Mouse (Mus musculus): ENCODE results near the gene Eif3d. TPM values are rescaled to one million over a fixed set of nuclear protein-coding genes. Genes with fewer than 3 reads are reported as not detected.

Eif3d gene
- total RNA-seq, 1 experiment = 419 TPM

- peak; percentile 99 for DNase-seq (ENCODE audit: low read depth, low spot score)
- H3K4me1 ChIP-seq (ENCODE audit: control insufficient read depth in 2 of 2, insufficient read depth in 2 of 2, low read length in 2 of 2, poor library complexity in 1 of 2) = peaks cover 0 to 6% of the 10 kb centered on the region in 2 experiments; a peak in 1 of 4 replicates
- no peaks in the 10 kb centered on the region for H3K9me3 ChIP-seq (ENCODE audit: control insufficient read depth, insufficient read depth, low read depth, low read length)
- peaks cover 24% of the 10 kb centered on the region for H3K36me3 ChIP-seq (ENCODE audit: control insufficient read depth, insufficient read depth, low read length, poor library complexity, severe bottlenecking)
- in situ Hi-C loops (cut with MboI; ENCODE audit: low sequenced_read_pairs in 2 of 2, unreplicated experiment in 2 of 2) = no loop called here
- H3K4me3 ChIP-seq (ENCODE audit: insufficient read depth in 1 of 2, low read depth in 1 of 2, low read length in 2 of 2, poor library complexity in 1 of 2, severe bottlenecking in 1 of 2) = peak within 1 kb of the TSS; percentile 71 to 86
- peak within 1 kb of the TSS; percentile 87 for H3K9ac ChIP-seq (ENCODE audit: insufficient read depth, low read depth, low read length, poor library complexity, severe bottlenecking)
- H3K27ac ChIP-seq (ENCODE audit: insufficient read depth, low read depth, low read length, poor library complexity, severe bottlenecking) = peak within 1 kb of the TSS; percentile 51; the same call in 1 of the 2 replicates
- no peak for TF ChIP-seq ZNF384 (IDR thresholded peaks at IDR 0.05; ENCODE audit: low read depth, low read length)
- TF ChIP-seq MAFK (IDR thresholded peaks at IDR 0.05; ENCODE audit: insufficient read depth, low read depth, low read length) = no peak
- TF ChIP-seq ZC3H11A (IDR thresholded peaks at IDR 0.05; ENCODE audit: borderline replicate concordance, low read depth, low read length) = no peak
- TF ChIP-seq HCFC1 (IDR thresholded peaks at IDR 0.05; ENCODE audit: borderline replicate concordance, insufficient read depth, low read length) = peak; percentile 76; the same call in 1 of the 2 replicates
- no peak for TF ChIP-seq CHD2 (IDR thresholded peaks at IDR 0.05; ENCODE audit: low read depth, low read length)
These were observed 41.8 kb downstream of the Eif3d start, which contains the start of gene Txn2 for GRCm38 (mm10) chr15:77928673-77929331. Gene Txn2, minus strand, starts transcription at chr15:77929006.

- no peak for TF ChIP-seq MAFK (IDR thresholded peaks at IDR 0.05; ENCODE audit: insufficient read depth, low read depth, low read length)
- TF ChIP-seq ZNF384 (IDR thresholded peaks at IDR 0.05; ENCODE audit: low read depth, low read length) = no peak
- TF ChIP-seq HCFC1 (IDR thresholded peaks at IDR 0.05; ENCODE audit: borderline replicate concordance, insufficient read depth, low read length) = no peak
- no peak for TF ChIP-seq CHD2 (IDR thresholded peaks at IDR 0.05; ENCODE audit: low read depth, low read length)
- no peak for TF ChIP-seq ZC3H11A (IDR thresholded peaks at IDR 0.05; ENCODE audit: borderline replicate concordance, low read depth, low read length)
- in situ Hi-C loops (cut with MboI; ENCODE audit: low sequenced_read_pairs in 2 of 2, unreplicated experiment in 2 of 2) = no loop called here
- Histone ChIP-seq H3K4me1 (ENCODE audit: control insufficient read depth in 2 of 2, insufficient read depth in 2 of 2, low read length in 2 of 2, poor library complexity in 1 of 2) (peaks cover 0 to 6% of the 10 kb centered on the region in 2 experiments; a peak in 1 of 4 replicates), H3K4me3 (ENCODE audit: insufficient read depth in 1 of 2, low read depth in 1 of 2, low read length in 2 of 2, poor library complexity in 1 of 2, severe bottlenecking in 1 of 2) (peak overlapping the region; percentile 71 to 86), H3K27ac (ENCODE audit: insufficient read depth, low read depth, low read length, poor library complexity, severe bottlenecking) (no peak overlapping the region), H3K9ac (ENCODE audit: insufficient read depth, low read depth, low read length, poor library complexity, severe bottlenecking) (peak overlapping the region; percentile 87), H3K9me3 (ENCODE audit: control insufficient read depth, insufficient read depth, low read depth, low read length) (no peaks in the 10 kb centered on the region), H3K36me3 (ENCODE audit: control insufficient read depth, insufficient read depth, low read length, poor library complexity, severe bottlenecking) (peaks cover 28% of the 10 kb centered on the region)
- DNase-seq (ENCODE audit: low read depth, low spot score) = no peak
These were observed 42.5 kb downstream of the Eif3d start for GRCm38 (mm10) chr15:77928091-77928490.

GRCm38 (mm10) chr15:77926921-77927320 is 43.7 kb downstream of the Eif3d start:
- TF ChIP-seq HCFC1 (IDR thresholded peaks at IDR 0.05; ENCODE audit: borderline replicate concordance, insufficient read depth, low read length) (no peak), ZNF384 (IDR thresholded peaks at IDR 0.05; ENCODE audit: low read depth, low read length) (no peak), CHD2 (IDR thresholded peaks at IDR 0.05; ENCODE audit: low read depth, low read length) (no peak), ZC3H11A (IDR thresholded peaks at IDR 0.05; ENCODE audit: borderline replicate concordance, low read depth, low read length) (no peak), MAFK (IDR thresholded peaks at IDR 0.05; ENCODE audit: insufficient read depth, low read depth, low read length) (no peak)
- Histone ChIP-seq H3K9ac (ENCODE audit: insufficient read depth, low read depth, low read length, poor library complexity, severe bottlenecking) (no peak overlapping the region), H3K4me3 (ENCODE audit: insufficient read depth in 1 of 2, low read depth in 1 of 2, low read length in 2 of 2, poor library complexity in 1 of 2, severe bottlenecking in 1 of 2) (no peak overlapping the region), H3K27ac (ENCODE audit: insufficient read depth, low read depth, low read length, poor library complexity, severe bottlenecking) (no peak overlapping the region), H3K4me1 (ENCODE audit: control insufficient read depth in 2 of 2, insufficient read depth in 2 of 2, low read length in 2 of 2, poor library complexity in 1 of 2) (peaks cover 0 to 6% of the 10 kb centered on the region in 2 experiments; a peak in 1 of 4 replicates), H3K36me3 (ENCODE audit: control insufficient read depth, insufficient read depth, low read length, poor library complexity, severe bottlenecking) (peaks cover 37% of the 10 kb centered on the region), H3K9me3 (ENCODE audit: control insufficient read depth, insufficient read depth, low read depth, low read length) (no peaks in the 10 kb centered on the region)
- no peak for DNase-seq (ENCODE audit: low read depth, low spot score)
- in situ Hi-C loops (cut with MboI; ENCODE audit: low sequenced_read_pairs in 2 of 2, unreplicated experiment in 2 of 2) = no loop called here

- no peak for TF ChIP-seq ZC3H11A (IDR thresholded peaks at IDR 0.05; ENCODE audit: borderline replicate concordance, low read depth, low read length)
- TF ChIP-seq HCFC1 (IDR thresholded peaks at IDR 0.05; ENCODE audit: borderline replicate concordance, insufficient read depth, low read length) = no peak
- no peak for TF ChIP-seq MAFK (IDR thresholded peaks at IDR 0.05; ENCODE audit: insufficient read depth, low read depth, low read length)
- no peak for TF ChIP-seq ZNF384 (IDR thresholded peaks at IDR 0.05; ENCODE audit: low read depth, low read length)
- TF ChIP-seq CHD2 (IDR thresholded peaks at IDR 0.05; ENCODE audit: low read depth, low read length) = no peak
- Histone ChIP-seq H3K36me3 (ENCODE audit: control insufficient read depth, insufficient read depth, low read length, poor library complexity, severe bottlenecking) (peaks cover 49% of the 10 kb centered on the region), H3K4me3 (ENCODE audit: insufficient read depth in 1 of 2, low read depth in 1 of 2, low read length in 2 of 2, poor library complexity in 1 of 2, severe bottlenecking in 1 of 2) (no peak overlapping the region), H3K9me3 (ENCODE audit: control insufficient read depth, insufficient read depth, low read depth, low read length) (no peaks in the 10 kb centered on the region), H3K9ac (ENCODE audit: insufficient read depth, low read depth, low read length, poor library complexity, severe bottlenecking) (no peak overlapping the region), H3K27ac (ENCODE audit: insufficient read depth, low read depth, low read length, poor library complexity, severe bottlenecking) (no peak overlapping the region), H3K4me1 (ENCODE audit: control insufficient read depth in 2 of 2, insufficient read depth in 2 of 2, low read length in 2 of 2, poor library complexity in 1 of 2) (peaks cover 0 to 6% of the 10 kb centered on the region in 2 experiments; a peak in 1 of 4 replicates)
- in situ Hi-C loops (cut with MboI; ENCODE audit: low sequenced_read_pairs in 2 of 2, unreplicated experiment in 2 of 2) = no loop called here
- no peak for DNase-seq (ENCODE audit: low read depth, low spot score)
These were observed 45.4 kb downstream of the Eif3d start for GRCm38 (mm10) chr15:77925195-77925594.

Data from ES-E14 (cell line).